Mouse (Mus musculus): ENCODE results near the gene Dnase1l2. TPM values are rescaled to one million over a fixed set of nuclear protein-coding genes. Genes with fewer than 3 reads are reported as not detected.
A peak's percentile ranks its signal among the peaks of the same experiment; 100 is the strongest.
"Not testable (repeated sequence)": the region's sequence is repeated elsewhere in the genome, so short reads cannot be mapped to it uniquely, and the experiment has no call there.

Dnase1l2 gene
- polyA plus RNA-seq, 1 experiment from 2014 or later, result 2.7 TPM

DNA sequence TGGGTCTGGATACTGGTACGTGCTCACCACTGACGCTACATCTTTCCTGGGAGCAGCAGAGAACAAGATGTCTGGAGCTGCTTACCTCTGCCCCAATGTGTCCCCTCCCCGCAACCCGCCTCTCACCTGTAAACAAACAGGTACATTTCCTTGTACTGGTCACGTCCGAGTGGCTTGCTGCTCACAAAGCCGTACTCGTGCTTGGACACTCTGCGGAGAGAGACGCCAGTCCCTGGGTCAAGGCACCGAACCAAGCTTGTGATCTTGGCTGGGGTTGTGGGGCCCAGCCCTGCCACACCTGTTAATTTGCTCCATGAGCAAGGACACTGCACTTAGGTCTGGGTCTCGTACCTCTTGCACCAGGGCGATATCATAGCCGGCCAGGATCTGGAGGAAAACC lies 798 bp downstream of the Dnase1l2 start:
- H3K4me1 ChIP-seq, result no peaks in the 10 kb centered on the region
- 91% methylated on average over 14 of the region's 14 CpGs for WGBS
- H3K27ac ChIP-seq, result no peak overlapping the region
- peaks cover 100% of the 10 kb centered on the region for H3K36me3 ChIP-seq
- no peaks in the 10 kb centered on the region for H3K9me3 ChIP-seq (replicated peaks)
- no peak for DNase-seq (ENCODE audit: low spot score)
- H3K27me3 ChIP-seq (ENCODE audit: low read depth, poor library complexity, severe bottlenecking), result no peaks in the 10 kb centered on the region
- no peak overlapping the region for H3K4me3 ChIP-seq

GRCm38 (mm10) chr17:24441148-24441547 lies 1.8 kb downstream of the Dnase1l2 start:
- WGBS, result 62% methylated on average over 2 of the region's 2 CpGs
- Histone ChIP-seq H3K27me3 (ENCODE audit: low read depth, poor library complexity, severe bottlenecking) (no peaks in the 10 kb centered on the region), H3K27ac (no peak overlapping the region), H3K36me3 (peaks cover 100% of the 10 kb centered on the region), H3K4me3 (no peak overlapping the region), H3K4me1 (no peaks in the 10 kb centered on the region), H3K9me3 (replicated peaks) (no peaks in the 10 kb centered on the region)
- no peak for DNase-seq (ENCODE audit: low spot score)

- H3K9me3 ChIP-seq (replicated peaks), result no peaks in the 10 kb centered on the region
- no peaks in the 10 kb centered on the region for H3K4me1 ChIP-seq
- 96% methylated on average over 8 of the region's 8 CpGs for WGBS
- no peaks in the 10 kb centered on the region for H3K27me3 ChIP-seq (ENCODE audit: low read depth, poor library complexity, severe bottlenecking)
- H3K36me3 ChIP-seq, result peaks cover 100% of the 10 kb centered on the region
- no peak for DNase-seq (ENCODE audit: low spot score)
- no peak overlapping the region for H3K4me3 ChIP-seq
- no peak overlapping the region for H3K27ac ChIP-seq
Observed at GRCm38 (mm10) chr17:24440377-24440776, 2.5 kb downstream of the Dnase1l2 start.

DNA sequence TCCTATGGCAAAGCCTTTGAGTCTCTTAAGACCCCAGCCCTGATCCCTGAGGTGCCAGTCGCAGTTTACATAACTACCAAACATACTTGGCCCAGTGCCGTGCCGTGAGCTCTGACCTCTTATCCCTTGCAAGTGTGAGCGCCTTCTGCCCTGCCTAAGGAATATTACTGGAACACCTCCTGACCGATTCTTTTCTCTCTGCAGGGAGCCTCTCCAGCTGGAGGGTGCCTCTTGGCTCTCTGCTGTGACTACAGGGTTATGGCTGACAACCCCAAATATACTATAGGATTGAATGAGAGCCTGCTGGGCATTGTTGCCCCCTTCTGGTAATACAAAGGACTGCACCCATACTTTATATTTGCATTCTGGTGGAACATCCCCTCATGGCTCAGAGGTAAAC lies 5.9 kb downstream of the Dnase1l2 start:
- no peak for DNase-seq (ENCODE audit: low spot score)
- Histone ChIP-seq H3K4me1 (no peaks in the 10 kb centered on the region), H3K27ac (no peak overlapping the region), H3K27me3 (ENCODE audit: low read depth, poor library complexity, severe bottlenecking) (no peaks in the 10 kb centered on the region), H3K36me3 (peaks cover 95% of the 10 kb centered on the region), H3K4me3 (no peak overlapping the region), H3K9me3 (replicated peaks) (no peaks in the 10 kb centered on the region)
- 82% methylated on average over 5 of the region's 5 CpGs for WGBS

DNA sequence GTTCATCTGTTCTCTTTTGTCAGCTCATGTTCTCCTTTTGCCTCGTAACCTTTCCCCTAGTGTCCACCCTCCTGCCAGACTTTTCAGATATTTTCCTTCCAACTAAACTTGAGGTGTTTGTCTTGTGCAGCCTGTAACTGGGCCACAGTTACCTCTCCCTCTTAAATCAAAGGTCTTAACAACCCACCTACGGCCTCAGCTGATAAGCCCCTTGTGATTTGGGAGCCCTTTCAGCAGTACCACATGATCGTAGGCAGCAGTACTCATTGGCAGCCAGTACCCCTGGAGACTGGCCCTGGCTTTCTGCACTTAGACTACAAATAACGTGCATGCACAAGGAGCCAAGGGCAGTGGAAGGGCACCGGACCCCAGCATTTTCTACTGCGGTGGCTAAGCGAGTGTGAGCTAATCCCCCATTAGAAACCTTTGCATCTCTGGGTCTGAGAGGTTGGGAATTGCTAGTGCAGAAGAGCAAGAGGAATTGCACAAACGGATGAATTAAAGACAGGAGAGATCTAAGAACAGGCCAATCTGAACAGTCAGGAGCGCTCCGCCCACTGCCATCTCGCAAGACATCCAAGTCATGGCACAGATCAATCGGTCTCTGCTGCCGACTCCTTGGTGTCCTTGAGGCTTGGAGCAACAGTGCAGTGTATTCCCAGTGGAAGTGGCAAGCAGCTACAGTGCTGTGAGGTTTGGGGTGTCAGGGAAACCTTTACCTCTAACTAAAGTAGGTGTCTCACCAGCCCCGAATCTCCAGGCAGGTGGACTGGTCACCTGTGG lies 13.5 kb downstream of the Dnase1l2 start:
- no peak for DNase-seq (ENCODE audit: low spot score)
- Histone ChIP-seq H3K27me3 (ENCODE audit: low read depth, poor library complexity, severe bottlenecking) (no peaks in the 10 kb centered on the region), H3K4me3 (no peak overlapping the region), H3K27ac (no peak overlapping the region), H3K4me1 (peaks cover 15% of the 10 kb centered on the region), H3K9me3 (replicated peaks) (no peaks in the 10 kb centered on the region), H3K36me3 (peaks cover 52% of the 10 kb centered on the region)
- 90% methylated on average over 14 of the region's 14 CpGs for WGBS

- H3K36me3 ChIP-seq, result peaks cover 55% of the 10 kb centered on the region
- H3K9me3 ChIP-seq (replicated peaks), result no peaks in the 10 kb centered on the region
- H3K27me3 ChIP-seq (ENCODE audit: low read depth, poor library complexity, severe bottlenecking), result no peaks in the 10 kb centered on the region
- DNase-seq (ENCODE audit: low spot score), result no peak
- peak overlapping the region; percentile 78 for H3K4me3 ChIP-seq
- H3K4me1 ChIP-seq, result peaks cover 15% of the 10 kb centered on the region
- WGBS, result 14% methylated on average over 8 of the region's 8 CpGs
- peak overlapping the region; percentile 97 for H3K27ac ChIP-seq
Observed at GRCm38 (mm10) chr17:24427170-24427557, 15.7 kb downstream of the Dnase1l2 start.

DNA sequence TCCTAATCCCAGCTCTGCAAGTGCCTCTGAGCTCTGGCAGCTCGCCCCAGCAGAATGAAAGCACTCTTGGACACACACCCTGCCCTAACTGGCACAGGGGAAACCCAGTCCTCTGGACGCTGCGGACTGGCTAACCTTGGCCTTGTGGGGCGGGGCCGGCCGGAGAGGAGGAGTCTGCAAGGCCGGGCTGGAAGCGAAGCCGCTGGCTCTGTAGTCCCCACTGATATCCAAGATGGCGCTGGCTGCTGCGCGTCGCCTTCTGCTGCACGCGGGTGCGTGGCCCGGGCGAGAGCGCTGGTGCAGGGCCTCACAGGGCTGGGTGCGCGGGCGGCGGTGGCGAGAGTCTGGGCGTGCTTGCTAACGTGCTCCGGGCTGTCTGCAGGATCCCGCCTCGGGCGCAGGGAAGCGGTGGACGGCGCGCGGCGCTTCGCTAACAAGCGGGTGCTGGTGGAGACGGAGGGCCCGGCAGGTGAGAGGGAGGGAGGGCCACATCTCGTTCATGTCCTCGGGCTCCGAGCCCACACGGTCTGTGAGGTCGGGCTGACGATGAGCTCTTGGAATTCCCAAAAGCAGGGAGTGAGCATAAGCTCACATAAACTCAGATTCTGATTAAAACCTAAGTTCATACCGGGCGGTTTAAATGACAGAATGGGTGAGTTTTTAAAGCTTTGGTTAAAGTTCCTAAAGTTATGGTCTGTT lies 16.3 kb downstream of the Dnase1l2 start, which contains the start of gene Eci1:
TSS of gene Eci1 (plus strand) at position 171 of the 699 bp plus-strand sequence.
- Histone ChIP-seq H3K36me3 (peaks cover 57% of the 10 kb centered on the region), H3K27ac (peak within 1 kb of the TSS; percentile 97), H3K4me3 (peak within 1 kb of the TSS; percentile 78), H3K9me3 (replicated peaks) (no peaks in the 10 kb centered on the region), H3K27me3 (ENCODE audit: low read depth, poor library complexity, severe bottlenecking) (no peaks in the 10 kb centered on the region), H3K4me1 (peaks cover 15% of the 10 kb centered on the region)
- under 1% methylated on average over 48 of the region's 48 CpGs for WGBS
- peak; percentile 93 for DNase-seq (ENCODE audit: low spot score)

GRCm38 (mm10) chr17:24425905-24426304 lies 17.0 kb downstream of the Dnase1l2 start:
- Histone ChIP-seq H3K4me3 (no peak overlapping the region), H3K27me3 (ENCODE audit: low read depth, poor library complexity, severe bottlenecking) (no peaks in the 10 kb centered on the region), H3K27ac (no peak overlapping the region), H3K9me3 (replicated peaks) (no peaks in the 10 kb centered on the region), H3K36me3 (peaks cover 62% of the 10 kb centered on the region), H3K4me1 (peaks cover 15% of the 10 kb centered on the region)
- 91% methylated on average over 7 of the region's 7 CpGs for WGBS
- DNase-seq (ENCODE audit: low spot score), result no peak

GRCm38 (mm10) chr17:24425326-24425725 lies 17.6 kb downstream of the Dnase1l2 start:
- not testable (repeated sequence) for H3K4me3 ChIP-seq; H3K27ac ChIP-seq; DNase-seq (ENCODE audit: low spot score); H3K9me3 ChIP-seq (replicated peaks); H3K27me3 ChIP-seq (ENCODE audit: low read depth, poor library complexity, severe bottlenecking)
- 88% methylated on average over 6 of the region's 8 CpGs for WGBS
- Histone ChIP-seq H3K36me3 (peaks cover 66% of the 10 kb centered on the region), H3K4me1 (peaks cover 15% of the 10 kb centered on the region)

GRCm38 (mm10) chr17:24424489-24424888 lies 18.4 kb downstream of the Dnase1l2 start:
- Histone ChIP-seq H3K9me3 (replicated peaks) (no peaks in the 10 kb centered on the region), H3K27ac (no peak overlapping the region), H3K4me3 (no peak overlapping the region), H3K27me3 (ENCODE audit: low read depth, poor library complexity, severe bottlenecking) (no peaks in the 10 kb centered on the region), H3K4me1 (peaks cover 15% of the 10 kb centered on the region), H3K36me3 (peaks cover 71% of the 10 kb centered on the region)
- no peak for DNase-seq (ENCODE audit: low spot score)
- WGBS, result 90% methylated on average over 5 of the region's 5 CpGs

DNA sequence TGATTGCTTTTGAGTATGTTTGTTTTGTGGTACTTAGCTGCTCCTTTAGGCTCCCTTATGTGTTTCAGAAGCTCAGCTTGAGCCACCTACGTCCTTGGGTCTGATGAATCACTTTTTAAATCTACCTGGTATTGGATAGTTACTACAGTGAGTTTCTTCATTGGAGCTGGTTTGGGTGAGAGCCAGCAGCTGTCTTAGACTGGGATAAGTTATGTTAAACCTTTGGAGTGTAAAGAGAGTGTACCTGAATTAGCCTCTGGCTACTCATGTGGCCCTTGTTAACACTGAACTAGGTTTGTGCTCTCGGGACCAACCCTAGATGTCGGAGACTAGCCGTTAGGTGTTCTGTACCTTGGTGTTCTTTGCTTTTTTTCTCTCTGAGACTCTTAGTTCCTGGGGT lies 19.8 kb downstream of the Dnase1l2 start:
- Histone ChIP-seq H3K27ac (no peak overlapping the region), H3K9me3 (replicated peaks) (no peaks in the 10 kb centered on the region), H3K36me3 (peaks cover 80% of the 10 kb centered on the region), H3K4me1 (peaks cover 15% of the 10 kb centered on the region), H3K4me3 (no peak overlapping the region), H3K27me3 (ENCODE audit: low read depth, poor library complexity, severe bottlenecking) (no peaks in the 10 kb centered on the region)
- 96% methylated on average over 4 of the region's 4 CpGs for WGBS
- DNase-seq (ENCODE audit: low spot score), result no peak

- 95% methylated on average over 3 of the region's 3 CpGs for WGBS
- DNase-seq (ENCODE audit: low spot score), result no peak
- Histone ChIP-seq H3K27ac (no peak overlapping the region), H3K27me3 (ENCODE audit: low read depth, poor library complexity, severe bottlenecking) (no peaks in the 10 kb centered on the region), H3K9me3 (replicated peaks) (no peaks in the 10 kb centered on the region), H3K4me1 (peaks cover 25% of the 10 kb centered on the region), H3K36me3 (peaks cover 66% of the 10 kb centered on the region), H3K4me3 (peak overlapping the region; percentile 78)
Observed at GRCm38 (mm10) chr17:24416051-24416652, 26.8 kb downstream of the Dnase1l2 start.

DNA sequence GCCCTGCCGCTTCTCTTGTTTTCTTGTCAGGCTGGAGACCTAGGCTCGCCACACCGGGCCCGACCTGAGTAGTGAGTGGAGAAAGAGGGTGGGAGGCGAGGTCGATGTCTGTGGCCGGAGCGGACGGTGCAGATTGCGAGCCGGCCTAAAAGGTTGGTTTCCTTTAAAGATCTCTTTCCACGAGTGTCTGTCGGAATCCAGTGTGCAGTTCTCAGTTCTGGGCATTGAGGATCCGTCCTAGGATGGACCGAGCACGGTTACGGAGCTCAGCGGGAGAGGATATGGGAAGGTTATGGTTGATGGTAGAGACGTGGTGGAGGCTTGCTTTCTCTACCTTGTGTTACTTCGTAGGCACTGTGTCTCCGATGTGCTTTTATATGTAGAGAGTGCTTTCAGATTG lies 27.9 kb downstream of the Dnase1l2 start:
- WGBS, result under 1% methylated on average over 21 of the region's 21 CpGs
- no peak for DNase-seq (ENCODE audit: low spot score)
- Histone ChIP-seq H3K36me3 (peaks cover 66% of the 10 kb centered on the region), H3K27me3 (ENCODE audit: low read depth, poor library complexity, severe bottlenecking) (no peaks in the 10 kb centered on the region), H3K4me3 (peak overlapping the region; percentile 78), H3K4me1 (peaks cover 25% of the 10 kb centered on the region), H3K9me3 (replicated peaks) (no peaks in the 10 kb centered on the region), H3K27ac (peak overlapping the region; percentile 99)
